Mouse (Mus musculus): ENCODE data around the gene Shc4.

GRCm38 (mm10) chr2:125734741-125735140 is 10.8 kb upstream of the Shc4 start:
- TF ChIP-seq TCF12 (IDR thresholded peaks at IDR 0.05; ENCODE audit: insufficient read depth, poor library complexity, severe bottlenecking) (no peak), REST (IDR thresholded peaks at IDR 0.05; ENCODE audit: insufficient read depth, insufficient read length) (no peak), MYOD1 (IDR thresholded peaks at IDR 0.05; ENCODE audit: control insufficient read depth in 1 of 3, insufficient read length in 2 of 3, low read depth in 2 of 3) (peak in 2 of 3 experiments; percentile 54 to 63), POLR2AphosphoS2 (IDR thresholded peaks at IDR 0.05; ENCODE audit: insufficient read length, low read depth) (no peak)

All from myocyte (in vitro differentiated cells).